Mouse (Mus musculus) liver, embryonic 16.5 days (tissue): Measurements from ENCODE around the gene Sprr2b. TPM values are rescaled to one million over a fixed set of nuclear protein-coding genes. Genes with fewer than 3 reads are reported as not detected.
"Not testable (repeated sequence)": the region's sequence is repeated elsewhere in the genome, so short reads cannot be mapped to it uniquely, and the experiment has no call there.

Experiments
- ATAC-seq: fragments of 200-750 bp; cut with Nextera tagmentation; 2 replicates; pipeline ENCODE4 v1.8.0; 2017; ENCODE audit warnings: low read depth, mild to moderate bottlenecking, moderate number of reproducible peaks, moderate library complexity
- H3K27ac ChIP-seq: fragments of 300-500 bp; sonication (generic); 2 replicates; pipeline ENCODE4 v1.5.1; 2014; ENCODE audit warnings: mild to moderate bottlenecking, low read length
- H3K27me3 ChIP-seq: fragments of 300-500 bp; sonication (generic); 2 replicates; pipeline ENCODE4 v1.6.1; 2014; ENCODE audit warnings: low read depth, low read length, mixed read lengths; ENCODE audit not compliant: control insufficient read depth, insufficient read depth
- H3K36me3 ChIP-seq: fragments of 300-500 bp; sonication (generic); 2 replicates; pipeline ENCODE4 v1.6.1; 2014; ENCODE audit warnings: mild to moderate bottlenecking; ENCODE audit not compliant: control insufficient read depth, insufficient read depth
- H3K4me1 ChIP-seq: fragments of 300-500 bp; sonication (generic); 2 replicates; pipeline ENCODE4 v1.6.1; 2014; ENCODE audit warnings: low read depth, low read length, mixed read lengths; ENCODE audit not compliant: control insufficient read depth
- H3K4me2 ChIP-seq: fragments of 300-500 bp; sonication (generic); 2 replicates; pipeline ENCODE4 v1.6.1; 2014; ENCODE audit warnings: low read depth, low read length, mixed read lengths
- H3K4me3 ChIP-seq: fragments of 300-500 bp; sonication (generic); 2 replicates; pipeline ENCODE4 v1.5.1; 2014; ENCODE audit warnings: low read depth, mild to moderate bottlenecking, low read length
- H3K9ac ChIP-seq: fragments of 300-500 bp; sonication (generic); 2 replicates; pipeline ENCODE4 v1.6.1; 2014; ENCODE audit warnings: low read depth, low read length
- H3K9me3 ChIP-seq: fragments of 300-500 bp; sonication (generic); replicated peaks from 2 replicates; pipeline ENCODE4 v1.6.1; 2016; ENCODE audit warnings: low read length; ENCODE audit not compliant: control insufficient read depth
- WGBS: fragments of 180-500 bp; shearing (Covaris S2); extraction: QIAGEN DNeasy Blood & Tissue Kit; methylation state at CpG from one replicate; pipeline ENCODE4 v1.1.7; 2014; ENCODE audit not compliant: insufficient replicate concordance; 5-methylcytosine and 5-hydroxymethylcytosine counted together
- polyA plus RNA-seq: library from polyadenylated mRNA; unstranded; fragments of >200 nt; fragmentation: Nextera tagmentation; extraction: Ambion mirVana; gene quantifications from 2 replicates; pipeline ENCODE4 v1.2.1, GENCODE M21; 2015

Gene Sprr2b
- polyA plus RNA-seq: 0.11 TPM in 1 of 2 replicates, not detected in the other

DNA sequence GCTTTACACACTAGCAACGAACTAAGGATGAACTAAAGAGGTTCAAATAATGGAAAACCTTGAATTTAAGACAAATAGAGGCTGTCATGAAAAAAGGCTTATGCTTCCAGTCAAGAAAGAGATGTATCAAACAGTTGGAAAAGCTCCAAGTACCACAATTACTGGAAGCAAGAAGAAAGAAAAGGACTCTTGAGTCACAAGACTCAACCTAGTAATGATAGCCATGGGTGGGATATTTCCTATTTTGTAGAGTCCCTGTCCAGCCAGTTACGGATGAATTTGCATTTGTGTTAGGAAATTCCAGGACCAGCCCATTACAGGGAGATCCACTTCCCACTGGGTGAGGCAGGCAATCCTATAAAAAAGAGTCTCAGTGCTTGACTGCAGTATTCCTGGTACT, at the start of gene Sprr2b:
Gene Sprr2b (plus strand): TSS at position 301 of the 400 bp plus-strand sequence.
- Histone ChIP-seq H3K4me3 (no peak within 1 kb of the TSS), H3K4me1 (no peaks in the 10 kb centered on the region), H3K36me3 (no peaks in the 10 kb centered on the region), H3K9ac (no peak within 1 kb of the TSS), H3K4me2 (no peak within 1 kb of the TSS), H3K27ac (no peak within 1 kb of the TSS), H3K27me3 (no peaks in the 10 kb centered on the region), H3K9me3 (no peaks in the 10 kb centered on the region)
- 49% methylated on average over 2 of the region's 2 CpGs for WGBS
- no peak for ATAC-seq

DNA sequence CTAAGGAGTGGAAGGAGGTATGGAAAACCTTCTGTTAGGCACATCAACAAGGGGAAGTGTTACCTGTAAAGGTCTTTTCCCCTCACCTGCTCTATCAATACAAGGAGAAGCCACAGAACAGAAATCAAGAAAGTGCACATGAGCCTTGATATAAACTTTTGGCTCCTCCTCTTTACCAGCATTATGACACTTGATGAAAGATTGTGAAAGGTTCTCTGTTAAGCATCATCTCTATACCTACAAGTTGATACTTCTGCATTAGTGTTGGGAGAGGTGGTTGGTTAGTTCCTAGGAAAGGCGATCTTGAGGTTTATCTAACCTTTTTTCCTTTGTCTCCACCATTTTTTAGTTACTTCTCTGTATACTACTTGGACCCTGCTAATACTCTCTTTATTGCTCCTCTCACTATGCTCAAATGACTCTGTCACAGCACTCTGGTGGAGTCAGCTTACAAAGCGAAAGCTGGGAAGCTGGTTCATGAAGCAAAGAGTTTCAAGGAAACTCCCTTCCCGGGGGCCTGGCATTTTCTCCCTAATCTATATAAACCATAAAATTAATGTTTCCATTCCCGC, 44.9 kb upstream of the Sprr2b start:
- not testable (repeated sequence) for H3K36me3 ChIP-seq, H3K27ac ChIP-seq, H3K9ac ChIP-seq, H3K4me3 ChIP-seq, H3K4me2 ChIP-seq, H3K4me1 ChIP-seq, H3K9me3 ChIP-seq, H3K27me3 ChIP-seq
- ATAC-seq: 0 out of 2 replicates have a peak, but pooled peaks have one; percentile 9
- WGBS: no CpG with 5 or more reads among the region's 4 CpGs

DNA sequence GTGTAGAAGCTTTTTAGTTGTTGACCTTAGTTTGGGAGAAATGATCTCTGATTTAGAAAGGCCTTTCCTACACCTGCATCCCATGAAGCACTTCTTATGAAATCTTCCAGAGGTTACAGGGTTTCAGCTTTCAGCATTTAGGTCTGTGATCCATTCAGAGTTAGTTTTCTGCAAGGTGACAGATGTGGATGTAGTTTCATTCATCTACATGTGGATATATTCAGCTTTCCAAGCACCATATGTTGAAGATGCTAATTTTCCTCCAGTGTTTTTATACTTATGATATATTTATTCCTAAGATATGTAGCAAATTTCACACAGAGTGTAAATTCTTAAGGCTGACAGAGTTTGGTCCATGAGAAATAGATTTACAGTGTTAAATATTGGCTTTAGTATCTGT, 42.9 kb upstream of the Sprr2b start:
- H3K27ac ChIP-seq, ATAC-seq, H3K4me1 ChIP-seq, H3K36me3 ChIP-seq, H3K4me3 ChIP-seq, H3K9me3 ChIP-seq, H3K9ac ChIP-seq, H3K27me3 ChIP-seq, H3K4me2 ChIP-seq: not testable (repeated sequence)

DNA sequence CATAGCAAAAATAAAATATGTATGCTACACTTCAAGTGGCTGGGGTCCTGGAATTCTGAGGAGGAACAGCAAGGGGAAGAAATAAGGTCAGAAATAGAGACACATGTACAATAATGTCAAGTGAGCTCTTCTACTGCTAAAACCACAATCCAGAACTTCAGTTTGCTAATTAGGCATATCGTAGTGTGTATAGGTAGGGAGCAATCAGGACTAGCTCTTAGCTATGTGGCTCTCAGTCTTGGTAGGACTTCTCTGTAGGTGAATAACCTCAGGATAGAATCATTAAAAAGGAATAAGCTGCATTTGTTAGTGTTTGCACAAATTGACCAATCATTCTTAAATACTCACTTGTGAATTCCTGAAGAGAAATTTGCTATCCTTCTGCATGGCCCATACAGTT, 42.4 kb upstream of the Sprr2b start:
- H3K4me2 ChIP-seq, H3K9ac ChIP-seq, ATAC-seq, H3K4me1 ChIP-seq, H3K9me3 ChIP-seq, H3K36me3 ChIP-seq, H3K4me3 ChIP-seq, H3K27ac ChIP-seq, H3K27me3 ChIP-seq: not testable (repeated sequence)
- WGBS: no CpG with 5 or more reads among the region's 1 CpGs

DNA sequence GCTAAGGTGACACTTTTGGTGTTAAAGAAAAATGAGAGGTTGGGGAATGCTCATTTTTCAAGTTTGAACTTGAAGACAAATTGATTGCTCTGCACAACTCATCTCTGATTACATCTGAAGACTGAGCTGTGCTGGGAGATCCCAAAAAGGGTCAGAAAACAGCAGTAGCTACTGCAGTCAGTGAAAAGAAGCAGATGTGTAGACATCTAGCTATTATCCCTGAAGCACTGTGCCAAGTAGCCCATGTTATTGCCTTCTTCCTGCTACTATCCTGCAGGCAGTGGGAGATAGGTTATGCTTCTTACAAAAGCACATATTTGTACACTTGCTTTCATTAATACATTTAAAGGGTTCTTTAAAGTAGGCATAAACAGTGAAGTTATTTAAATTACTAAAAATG, 36.8 kb upstream of the Sprr2b start:
- H3K4me1 ChIP-seq: not testable (repeated sequence)

DNA sequence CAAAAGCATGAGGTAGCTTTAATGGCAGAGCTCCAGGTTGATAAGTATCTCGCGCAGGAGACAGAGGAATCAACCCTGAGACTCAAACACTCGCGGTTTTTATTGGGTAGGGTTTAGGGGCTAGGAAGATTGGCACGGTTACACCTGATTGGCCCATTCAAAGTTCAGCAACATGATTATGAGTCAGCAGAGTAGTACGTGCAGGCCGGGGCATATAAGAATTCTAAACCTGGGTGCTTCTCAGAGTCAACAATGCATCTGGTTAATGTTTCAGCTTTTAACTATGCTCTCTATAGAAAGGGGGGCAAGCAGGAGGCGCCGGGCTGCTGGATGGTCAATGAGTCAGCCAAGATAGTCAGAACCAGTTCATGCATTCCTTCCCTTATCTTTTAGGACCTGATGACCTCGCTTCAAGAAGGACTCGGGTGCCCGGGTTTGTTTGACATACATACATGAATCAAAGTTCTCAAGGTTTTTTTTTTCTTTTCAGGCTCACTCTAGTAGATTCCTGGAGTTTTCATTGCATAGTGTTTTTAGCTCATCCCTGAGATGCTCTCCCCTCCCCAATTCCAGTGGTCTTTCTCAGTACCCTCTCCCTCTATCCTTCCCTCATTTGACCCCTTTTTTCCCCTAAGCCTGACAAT, 35.3 kb upstream of the Sprr2b start:
- H3K27me3 ChIP-seq: not testable (repeated sequence)
- WGBS: 43% methylated on average over 5 of the region's 12 CpGs

More for the DNA sequence above, 36.8 kb upstream of the Sprr2b start:
- H3K4me2 ChIP-seq, H3K9me3 ChIP-seq, H3K36me3 ChIP-seq, H3K4me3 ChIP-seq, H3K9ac ChIP-seq, ATAC-seq, H3K27me3 ChIP-seq, H3K27ac ChIP-seq: not testable (repeated sequence)

DNA sequence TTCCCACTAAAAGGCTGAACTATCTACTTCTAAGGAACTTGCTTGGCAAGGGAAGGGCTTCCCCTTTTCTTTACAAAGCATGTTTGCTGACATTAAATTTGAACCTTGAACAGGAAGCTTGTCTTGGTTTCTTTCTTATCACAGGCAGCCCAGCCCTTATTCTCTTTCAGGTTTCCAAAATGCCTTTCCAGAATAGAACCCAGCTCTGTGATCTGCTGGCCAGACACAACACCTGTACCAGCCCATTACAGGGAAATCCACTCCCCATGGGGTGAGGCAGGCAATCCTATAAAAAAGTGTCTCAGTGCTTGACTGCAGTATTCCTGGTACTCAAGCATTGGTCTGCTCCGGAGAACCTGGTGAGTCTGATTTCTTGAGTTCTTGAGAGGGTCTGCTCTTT, 31.3 kb upstream of the Sprr2b start, which contains the start of gene Sprr2a3:
Gene Sprr2a3 (plus strand): TSS at position 317 of the 400 bp plus-strand sequence.
- not testable (repeated sequence) for H3K27ac ChIP-seq, H3K36me3 ChIP-seq, H3K4me2 ChIP-seq, H3K4me3 ChIP-seq, ATAC-seq, H3K9ac ChIP-seq, H3K4me1 ChIP-seq, H3K9me3 ChIP-seq, H3K27me3 ChIP-seq
- 75% methylated on average over 1 of the region's 1 CpGs for WGBS

More for the DNA sequence above, 35.3 kb upstream of the Sprr2b start:
- H3K4me3 ChIP-seq, H3K36me3 ChIP-seq, H3K4me2 ChIP-seq, H3K9ac ChIP-seq, H3K27ac ChIP-seq, H3K9me3 ChIP-seq, H3K4me1 ChIP-seq: not testable (repeated sequence)
- ATAC-seq: peak; percentile 68

DNA sequence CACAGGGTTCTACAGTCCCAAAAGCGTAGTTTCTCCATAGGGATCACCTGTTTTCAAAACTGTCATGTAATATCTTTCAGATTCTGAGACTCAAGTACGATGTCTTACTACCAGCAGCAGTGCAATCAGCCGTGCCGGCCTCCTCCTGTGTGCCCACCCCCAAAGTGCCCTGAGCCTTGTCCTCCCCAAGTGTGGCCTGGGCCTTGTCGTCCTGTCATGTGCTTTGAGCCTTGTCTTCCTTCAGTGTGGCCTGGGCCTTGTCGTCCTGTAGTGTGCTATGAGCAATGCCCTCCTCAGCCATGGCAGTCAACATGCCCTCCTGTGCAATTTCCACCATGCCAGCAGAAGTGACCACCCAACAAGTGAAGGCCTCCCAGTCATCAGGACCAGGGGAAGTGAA, 27.9 kb upstream of the Sprr2b start:
- H3K4me1 ChIP-seq, H3K27ac ChIP-seq, H3K9ac ChIP-seq, H3K36me3 ChIP-seq, H3K9me3 ChIP-seq, H3K4me3 ChIP-seq, H3K4me2 ChIP-seq, H3K27me3 ChIP-seq, ATAC-seq: not testable (repeated sequence)
- WGBS: 55% methylated on average over 6 of the region's 6 CpGs

DNA sequence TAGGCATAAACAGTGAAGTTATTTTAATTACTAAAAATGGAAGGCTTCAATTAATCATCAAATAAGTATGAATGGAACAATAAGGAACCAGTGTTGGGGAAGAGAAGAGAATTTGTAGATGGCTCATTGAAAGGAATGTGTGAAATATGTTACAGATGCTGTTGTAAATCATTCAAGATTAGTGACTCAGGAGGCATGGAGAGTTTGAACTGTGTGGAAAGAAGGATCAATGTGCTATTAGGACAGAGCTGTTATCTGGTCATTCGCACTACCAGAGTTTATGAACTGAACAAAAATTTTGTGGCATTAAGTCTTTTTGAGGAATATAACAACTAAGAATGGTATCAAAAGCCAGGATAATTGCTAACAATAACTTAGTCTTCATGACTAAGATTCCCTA, 9.0 kb upstream of the Sprr2b start:
- H3K9ac ChIP-seq: no peak overlapping the region
- no peak for ATAC-seq
- 55% methylated on average over 1 of the region's 1 CpGs for WGBS

More for the DNA sequence above, 9.0 kb upstream of the Sprr2b start:
- Histone ChIP-seq H3K4me3 (no peak overlapping the region), H3K36me3 (no peaks in the 10 kb centered on the region), H3K4me1 (no peaks in the 10 kb centered on the region), H3K27me3 (no peaks in the 10 kb centered on the region), H3K4me2 (no peak overlapping the region), H3K9me3 (no peaks in the 10 kb centered on the region), H3K27ac (no peak overlapping the region)
